Mouse (Mus musculus): ENCODE measurements around the gene Zfp777.

The Zfp777 gene

GRCm38 (mm10) chr6:48032661-48033060, 16.1 kb downstream of the Zfp777 start:
- no peak for DNase-seq (ENCODE audit: extremely low read depth, low read depth)

DNA sequence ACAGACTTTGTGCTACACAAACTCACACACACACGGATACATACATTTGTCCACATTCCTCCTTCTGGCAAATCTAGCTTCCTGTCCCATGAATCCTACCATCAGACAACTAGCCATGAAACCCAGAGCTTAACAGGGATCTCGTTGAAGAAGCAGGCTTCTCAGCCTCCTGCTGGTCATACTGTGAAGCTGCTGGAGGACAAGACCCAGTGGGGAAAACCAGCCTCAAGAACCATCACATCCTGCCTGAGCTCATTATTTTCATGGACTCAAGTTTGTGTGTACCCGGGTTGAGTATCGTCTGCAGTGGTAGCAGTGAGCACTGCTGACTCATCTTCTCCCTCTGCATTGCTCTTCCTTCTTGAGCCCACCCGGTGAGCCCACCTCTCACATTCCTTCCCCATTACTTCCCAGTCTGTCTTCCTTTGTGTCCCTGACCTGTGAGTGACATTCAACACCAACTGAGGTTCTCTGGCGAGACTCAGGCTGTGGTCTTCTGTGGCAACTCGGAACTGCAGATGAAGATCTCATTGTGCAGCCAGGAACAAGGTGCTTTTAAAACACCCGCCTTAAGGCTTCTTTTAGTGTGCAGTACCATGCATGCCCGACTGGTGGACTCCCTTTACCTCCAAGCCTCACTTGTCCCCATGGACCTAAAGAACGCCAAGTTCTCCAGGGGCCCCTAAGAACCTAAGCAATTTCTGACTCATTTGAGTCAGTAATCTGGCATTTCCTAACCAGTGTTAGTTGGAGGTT, 22.6 kb downstream of the Zfp777 start:
- no peak for DNase-seq (ENCODE audit: extremely low read depth, low read depth)

DNA sequence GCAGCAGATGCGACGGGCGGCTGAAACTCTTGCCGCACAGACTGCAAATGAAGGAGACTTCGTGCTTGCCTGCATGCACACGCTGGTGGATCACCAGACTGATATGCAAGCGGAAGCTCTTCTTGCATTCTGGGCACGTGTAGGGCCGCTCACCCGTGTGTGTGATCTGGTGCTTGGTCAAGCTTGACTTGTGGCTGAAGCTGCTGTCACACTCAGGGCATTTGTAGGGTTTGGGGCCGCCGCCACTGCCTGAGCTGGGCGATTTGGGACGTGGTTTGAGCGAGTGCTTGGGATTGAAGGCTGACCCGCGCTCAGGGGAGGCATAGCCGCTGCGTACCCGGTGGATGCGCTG, 23.7 kb downstream of the Zfp777 start:
- no peak for DNase-seq (ENCODE audit: extremely low read depth, low read depth)

DNA sequence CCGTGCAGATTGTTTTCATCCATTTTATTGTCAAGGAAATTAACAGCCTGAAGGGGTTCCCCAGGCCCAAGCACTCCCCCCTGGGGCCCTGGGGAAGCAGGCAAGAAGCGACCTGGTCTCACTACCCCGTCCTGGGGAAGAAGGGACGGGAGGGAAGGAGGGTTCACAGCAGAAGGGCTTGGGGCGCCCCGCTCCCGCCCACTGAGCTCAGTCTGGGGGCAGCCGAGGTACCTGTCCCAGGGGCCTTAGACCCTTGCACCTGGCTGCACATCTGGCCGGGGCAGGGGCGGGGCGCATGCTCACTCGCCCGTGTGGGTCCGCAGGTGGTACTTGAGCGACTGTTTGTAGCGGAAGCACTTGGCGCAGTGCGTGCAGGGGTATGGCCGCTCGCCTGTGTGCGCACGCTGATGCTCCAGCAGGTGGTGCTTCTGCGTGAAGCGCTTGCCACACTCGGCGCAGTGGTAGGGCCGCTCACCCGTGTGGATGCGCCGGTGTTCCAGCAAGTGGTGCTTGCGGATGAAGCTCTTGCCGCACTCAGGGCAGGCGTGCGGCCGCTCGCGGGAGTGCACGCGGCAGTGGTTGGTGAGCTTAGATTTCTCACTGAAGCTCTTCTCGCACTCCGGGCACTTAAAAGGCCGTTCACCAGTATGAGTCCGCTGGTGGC, 24.2 kb downstream of the Zfp777 start:
- no peak for DNase-seq (ENCODE audit: extremely low read depth, low read depth)

GRCm38 (mm10) chr6:48022672-48023071, 26.0 kb downstream of the Zfp777 start:
- DNase-seq (ENCODE audit: extremely low read depth, low read depth), result no peak

DNA sequence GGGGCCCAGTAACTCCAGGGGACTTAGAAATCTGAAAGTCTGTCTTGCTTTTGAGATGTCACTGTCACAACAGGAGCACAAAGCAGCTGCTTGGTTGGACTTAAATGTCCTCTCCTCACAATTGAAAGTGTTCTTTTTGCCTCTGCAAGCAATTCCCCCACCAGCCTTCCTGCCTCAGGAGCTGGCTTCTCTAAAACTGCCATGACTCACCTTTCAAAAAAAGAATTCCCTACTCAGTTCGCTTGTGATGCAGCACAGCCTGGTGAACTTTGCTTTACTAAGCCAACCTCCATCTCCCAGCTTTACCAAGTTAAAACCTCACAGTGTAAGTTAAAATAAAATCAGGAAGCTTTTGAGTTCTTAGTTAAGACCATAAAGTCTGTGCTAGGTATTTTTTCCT, 27.0 kb downstream of the Zfp777 start:
- DNase-seq (ENCODE audit: extremely low read depth, low read depth), result no peak

- no peak for DNase-seq (ENCODE audit: extremely low read depth, low read depth)
Measured at GRCm38 (mm10) chr6:48020006-48020405, 28.7 kb downstream of the Zfp777 start.

DNA sequence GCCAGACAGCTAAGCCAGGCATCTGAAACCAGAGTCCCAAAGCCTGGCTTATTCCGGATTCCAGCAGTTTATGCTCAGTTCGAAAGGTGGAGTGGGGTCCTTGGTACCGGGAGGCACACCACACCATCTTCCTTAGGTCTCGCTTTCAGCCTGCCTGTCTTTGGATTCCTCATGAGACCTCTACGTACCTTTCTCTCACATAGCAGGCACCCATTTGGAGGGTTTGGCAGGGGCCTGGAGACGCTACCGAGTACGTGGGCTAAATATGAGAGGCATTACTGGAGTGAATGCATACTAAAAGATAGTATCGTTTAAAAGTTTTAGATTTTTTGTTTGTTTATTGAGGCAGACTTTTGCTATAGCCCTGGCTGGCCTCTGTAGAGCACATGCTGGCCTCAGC, 31.9 kb downstream of the Zfp777 start:
- no peak for DNase-seq (ENCODE audit: extremely low read depth, low read depth)

- DNase-seq (ENCODE audit: extremely low read depth, low read depth), result peak; percentile 40
Measured at GRCm38 (mm10) chr6:48016090-48016521, 32.6 kb downstream of the Zfp777 start.

DNA sequence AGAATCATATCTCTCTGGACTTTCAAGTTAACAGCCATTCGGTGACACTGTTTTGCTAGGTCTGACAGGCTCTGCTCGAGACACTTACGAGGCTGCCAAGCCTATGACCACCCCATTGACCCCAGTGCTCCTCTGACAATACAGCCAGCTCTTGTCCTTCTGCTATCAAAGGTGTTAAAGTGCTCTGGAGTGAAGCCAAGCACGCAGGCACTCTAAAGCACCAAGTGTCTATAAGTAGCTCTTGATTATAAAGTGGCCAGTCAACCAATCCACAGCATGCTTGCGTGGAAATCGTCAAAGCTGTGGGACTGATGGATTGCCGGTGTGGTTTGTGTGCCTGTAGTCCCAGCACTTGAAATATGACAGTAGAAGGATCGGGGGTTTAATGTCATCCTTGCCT, 38.0 kb downstream of the Zfp777 start:
- DNase-seq (ENCODE audit: extremely low read depth, low read depth), result no peak

GRCm38 (mm10) chr6:47995661-47996060, 53.0 kb downstream of the Zfp777 start:
- DNase-seq (ENCODE audit: extremely low read depth, low read depth), result no peak

DNA sequence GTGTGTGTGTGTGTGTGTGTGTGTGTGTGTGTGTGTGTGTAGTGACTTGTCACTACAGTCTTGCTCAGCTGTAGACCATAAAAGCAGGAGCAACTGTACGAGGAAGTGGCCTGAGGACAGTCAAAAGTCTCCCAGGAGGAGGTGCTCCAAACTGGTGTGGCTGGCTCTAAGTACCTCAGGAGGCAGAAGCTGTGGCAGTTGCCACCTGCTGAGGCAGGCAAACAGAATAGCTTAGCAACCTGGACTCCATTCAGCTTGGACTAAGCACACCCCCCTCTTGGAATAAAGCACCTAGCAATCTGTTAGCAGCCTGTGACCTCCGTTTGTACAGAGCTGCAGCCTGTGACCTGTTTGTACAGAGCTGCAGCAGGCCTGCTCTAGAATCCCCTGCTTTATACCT, 64.8 kb downstream of the Zfp777 start:
- no peak for DNase-seq (ENCODE audit: extremely low read depth, low read depth)

DNA sequence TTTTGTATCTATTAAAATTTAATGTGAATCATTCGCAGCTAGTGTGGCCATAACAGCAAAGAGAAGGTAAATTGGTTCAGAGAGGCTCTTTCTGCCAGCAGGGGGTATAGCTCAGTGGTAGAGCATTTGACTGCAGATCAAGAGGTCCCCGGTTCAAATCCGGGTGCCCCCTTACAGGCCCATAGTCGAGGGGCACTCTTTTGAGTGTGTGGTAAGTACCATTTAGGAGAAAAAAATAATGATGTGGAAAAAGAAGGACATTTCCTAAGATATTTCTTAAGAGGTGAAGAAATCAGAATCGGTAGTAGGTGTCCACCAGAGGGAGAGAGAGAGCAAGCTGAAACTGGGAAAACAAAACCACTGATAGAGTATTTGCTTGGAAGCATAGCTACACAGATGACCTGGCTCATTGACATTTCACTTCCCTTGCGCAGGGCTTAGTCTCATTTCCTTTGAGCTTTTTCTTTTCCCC, 69.8 kb downstream of the Zfp777 start:
- peak; percentile 90 for DNase-seq (ENCODE audit: extremely low read depth, low read depth)

GRCm38 (mm10) chr6:47974599-47974998, 74.1 kb downstream of the Zfp777 start:
- no peak for DNase-seq (ENCODE audit: extremely low read depth, low read depth)
